Mouse (Mus musculus) cerebellum, postnatal 10 days (tissue): ENCODE results near the gene Cog5.

Experiments used
- DNase-seq, 2 experiments: peaks; one replicate each; pipeline ENCODE4 v3.0.0; 2021; ENCODE audit warnings: mixed read lengths in 2 of 2

Gene Cog5

GRCm38 (mm10) chr12:31712233-31712632, 57.6 kb downstream of the Cog5 start:
- peak; percentile 25 to 41 for DNase-seq

GRCm38 (mm10) chr12:31712727-31713126, 58.1 kb downstream of the Cog5 start:
- no peak for DNase-seq

DNA sequence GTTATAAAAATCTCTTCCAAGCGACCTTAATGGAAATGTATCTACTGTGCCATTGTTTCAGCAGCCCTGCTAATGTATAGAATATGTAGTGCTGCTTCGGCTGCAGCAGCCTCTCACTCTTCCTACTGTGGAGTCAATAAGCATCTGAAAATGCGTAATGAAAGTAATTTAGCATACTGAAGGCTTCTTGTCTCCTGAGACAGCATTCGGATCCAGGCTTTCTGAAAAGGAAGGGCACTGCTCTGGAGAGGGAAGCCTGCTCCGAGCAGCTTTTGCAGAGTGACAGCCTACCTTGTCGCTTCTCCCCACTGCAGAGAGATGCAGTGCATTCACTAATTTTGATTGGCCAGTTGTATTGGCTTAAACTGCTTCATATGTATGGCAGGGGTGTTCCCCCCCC, 58.9 kb downstream of the Cog5 start, which contains the start of gene Gpr22:
Gene Gpr22, minus strand, starts transcription at position 348 of the 400 bp plus-strand sequence.
- peak; percentile 60 to 66 for DNase-seq

GRCm38 (mm10) chr12:31714070-31714469, 59.4 kb downstream of the Cog5 start:
- DNase-seq = no peak

- DNase-seq = peak; percentile 51
Measured at GRCm38 (mm10) chr12:31719586-31720275, 65.1 kb downstream of the Cog5 start.

DNA sequence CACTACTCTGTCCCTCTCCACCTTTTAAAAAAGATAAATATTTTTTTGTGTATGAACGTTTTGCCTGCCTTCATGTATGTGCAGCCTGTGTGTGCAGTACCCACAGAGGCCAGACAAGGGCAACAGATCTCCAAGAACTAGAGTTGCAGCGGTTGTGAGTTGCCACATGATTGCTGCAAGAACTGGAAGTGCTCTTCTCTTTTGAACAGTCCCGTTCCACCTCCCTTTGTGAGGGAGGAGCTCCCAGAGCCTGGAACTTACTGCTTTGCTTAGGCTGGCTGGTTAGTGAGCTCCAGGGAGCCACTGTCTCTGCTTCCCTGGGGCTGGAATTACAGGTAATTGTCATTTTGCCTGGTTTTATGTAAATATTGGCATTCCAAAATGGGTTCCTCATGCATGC, 69.9 kb downstream of the Cog5 start:
- no peak for DNase-seq

GRCm38 (mm10) chr12:31725511-31726275, 71.0 kb downstream of the Cog5 start:
- no peak for DNase-seq

- DNase-seq = no peak
Measured at GRCm38 (mm10) chr12:31726707-31727106, 72.0 kb downstream of the Cog5 start.

GRCm38 (mm10) chr12:31730126-31730525, 75.5 kb downstream of the Cog5 start:
- no peak for DNase-seq

DNA sequence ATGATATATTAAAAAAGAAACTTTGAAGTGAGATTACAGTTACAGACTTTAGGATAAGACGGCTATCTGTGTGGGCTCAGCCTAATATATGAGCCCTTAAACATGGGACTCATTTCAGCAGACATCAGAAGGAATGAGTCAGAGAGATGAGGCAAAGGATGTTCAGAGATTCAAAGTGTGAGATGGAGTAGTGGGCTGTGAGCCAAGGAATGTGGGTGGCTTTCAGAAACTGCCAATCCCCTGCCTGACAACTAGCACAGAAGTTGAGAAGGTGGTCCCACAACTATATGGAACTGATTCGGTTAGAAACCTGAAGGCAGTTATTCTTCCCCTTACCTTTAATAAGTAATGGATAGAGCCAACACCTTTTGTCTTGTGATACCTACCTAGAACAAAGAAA, 79.9 kb downstream of the Cog5 start:
- no peak for DNase-seq

DNA sequence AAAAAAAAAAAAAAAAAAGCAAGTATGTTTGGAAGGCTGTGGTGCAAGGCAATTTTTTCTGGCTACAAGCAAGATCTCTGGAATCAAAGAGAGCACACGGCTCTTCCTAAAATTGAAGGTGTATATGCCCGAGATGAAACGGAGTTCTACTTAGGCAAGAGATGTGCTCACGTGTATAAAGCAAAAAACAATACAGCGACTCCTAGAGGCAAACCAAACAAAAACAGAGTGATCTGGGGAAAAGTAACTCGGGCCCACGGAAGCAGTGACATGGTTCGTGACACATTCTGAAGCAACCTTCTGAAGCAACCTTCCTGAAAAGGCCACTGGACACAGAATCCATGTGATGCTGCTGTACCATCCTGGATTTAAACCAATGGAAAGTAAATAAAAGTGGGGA, 92.6 kb downstream of the Cog5 start:
- no peak for DNase-seq

DNA sequence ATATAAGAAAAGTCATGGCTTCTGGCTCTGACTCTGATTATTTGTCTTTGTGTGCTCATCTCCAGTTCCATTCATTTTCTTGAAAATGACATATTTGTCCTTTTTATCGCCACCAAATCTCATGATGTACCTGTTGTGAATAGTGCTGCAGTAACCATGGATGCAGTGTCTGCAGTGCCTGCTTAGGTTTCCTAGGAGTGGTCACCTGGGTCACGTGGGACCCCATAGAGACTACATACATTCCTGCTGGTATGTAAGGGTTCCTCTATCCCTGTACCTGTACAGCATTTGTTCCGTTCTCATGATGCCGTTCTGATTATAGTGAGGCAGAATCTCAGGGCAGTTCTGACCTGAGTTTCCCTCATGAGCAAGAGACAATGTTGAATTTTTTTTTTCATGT, 95.2 kb downstream of the Cog5 start:
- DNase-seq = no peak

DNA sequence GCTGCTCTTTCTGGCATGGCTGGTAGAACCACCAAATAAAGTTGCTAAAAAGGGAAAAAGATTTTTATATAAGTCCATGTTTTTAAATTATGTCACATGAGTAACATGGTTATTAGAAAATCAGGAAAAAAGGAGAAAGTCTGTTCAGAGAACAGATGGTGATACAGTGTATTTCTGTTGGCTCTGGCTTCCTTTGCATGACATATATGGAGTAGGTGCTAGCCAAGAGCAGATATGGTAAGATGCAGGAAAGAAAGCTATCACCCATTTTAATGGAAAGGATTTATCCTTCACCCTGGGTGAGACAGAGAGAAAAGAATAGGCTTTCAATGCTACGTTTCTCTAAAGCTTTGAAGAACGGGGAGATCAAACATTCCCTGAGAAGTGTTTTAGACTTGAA, 99.8 kb downstream of the Cog5 start:
- no peak for DNase-seq

- DNase-seq = no peak
Measured at GRCm38 (mm10) chr12:31755885-31756755, 101.5 kb downstream of the Cog5 start.

- DNase-seq = no peak
Measured at GRCm38 (mm10) chr12:31773612-31774011, 118.9 kb downstream of the Cog5 start.

GRCm38 (mm10) chr12:31784291-31784690, 129.6 kb downstream of the Cog5 start:
- peak; percentile 56 to 68 for DNase-seq

DNA sequence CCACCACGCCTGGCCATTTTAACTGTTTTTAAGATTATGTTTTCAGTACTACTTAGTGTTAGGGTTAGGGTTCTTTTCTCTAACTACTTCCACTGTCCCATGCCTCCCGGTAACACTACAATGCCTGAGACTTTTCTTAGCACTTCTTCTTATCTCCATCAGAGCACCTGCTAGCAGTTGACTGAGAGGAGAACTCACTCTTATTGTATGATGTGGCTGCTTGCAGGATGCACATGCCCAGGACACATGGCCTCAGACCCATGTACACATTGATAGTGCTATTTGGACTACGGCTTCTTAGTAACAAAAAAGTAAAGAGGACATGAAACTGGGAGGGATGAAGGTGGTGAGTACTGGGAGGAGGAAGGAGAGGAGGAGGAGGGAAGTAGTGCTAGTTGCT, 133.9 kb downstream of the Cog5 start:
- no peak for DNase-seq

- no peak for DNase-seq
Measured at GRCm38 (mm10) chr12:31806410-31807154, 151.9 kb downstream of the Cog5 start.

DNA sequence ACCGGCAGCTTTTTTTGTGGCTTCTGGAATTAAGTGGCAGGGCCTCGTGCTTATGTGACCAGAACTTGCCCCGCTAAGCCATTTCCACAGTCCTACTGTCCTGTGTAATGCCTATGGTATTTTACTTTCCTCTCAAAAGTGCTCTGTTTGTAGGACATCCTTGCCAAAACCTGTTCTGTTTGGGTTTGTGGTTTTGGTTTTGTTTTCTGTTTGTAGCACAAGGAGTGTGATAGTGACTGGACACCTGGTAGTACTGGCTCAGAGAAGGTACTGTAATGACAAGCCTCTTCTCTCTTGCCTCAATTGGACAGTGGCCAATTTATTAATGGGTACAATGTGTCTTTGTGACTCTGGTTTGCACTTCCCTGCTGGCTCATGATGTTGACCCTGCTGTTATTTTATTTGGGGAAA, 163.4 kb downstream of the Cog5 start:
- peak; percentile 49 to 66 for DNase-seq

GRCm38 (mm10) chr12:31819096-31819495, 164.4 kb downstream of the Cog5 start:
- DNase-seq = peak; percentile 24 to 52

DNA sequence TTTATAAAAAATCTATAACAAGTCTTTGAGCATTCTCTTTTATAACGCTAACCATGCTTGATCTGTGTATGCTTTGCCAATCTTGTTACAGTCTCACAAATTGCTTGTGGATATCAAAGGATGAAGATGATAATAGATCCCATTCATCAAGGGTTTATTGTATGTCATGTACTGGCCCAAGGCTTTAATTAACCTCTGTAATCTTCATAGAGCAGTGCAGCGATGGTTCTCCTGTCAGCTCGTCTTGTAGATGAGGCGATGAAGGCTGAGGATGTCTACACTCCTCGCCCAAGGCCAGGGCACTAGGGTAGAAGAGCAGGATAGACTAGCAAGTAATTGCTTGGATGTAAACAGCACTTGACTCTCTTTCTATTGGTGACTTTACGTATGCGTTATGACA, 164.9 kb downstream of the Cog5 start:
- DNase-seq = no peak

- DNase-seq = no peak
Measured at GRCm38 (mm10) chr12:31823671-31824070, 169.0 kb downstream of the Cog5 start.

DNA sequence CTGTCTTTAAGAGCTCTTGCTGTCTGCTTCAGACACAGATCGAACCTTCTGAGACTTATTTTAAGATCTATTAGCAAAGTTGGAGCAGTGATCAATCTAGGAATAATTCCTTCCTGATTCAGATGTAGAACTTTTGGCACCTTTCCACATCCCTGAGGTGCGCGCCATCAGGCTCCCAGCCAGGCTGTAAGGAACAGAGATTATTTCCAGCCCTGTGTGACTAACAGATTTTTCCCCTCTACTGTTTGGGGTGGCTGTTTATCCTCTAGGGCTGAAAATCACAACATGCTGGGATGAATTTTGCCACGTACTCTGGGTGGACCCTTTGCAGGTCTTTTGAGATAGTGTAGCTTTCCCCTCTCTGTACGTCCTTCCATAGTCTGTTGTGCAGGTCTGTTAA, 170.2 kb downstream of the Cog5 start:
- DNase-seq = peak; percentile 63 to 66
